Mouse (Mus musculus) liver, embryonic 13.5 days (tissue): Measurements from ENCODE around the gene Tgfbr3l. TPM values are rescaled to one million over a fixed set of nuclear protein-coding genes. Genes with fewer than 3 reads are reported as not detected.

Experiments used
- ATAC-seq: fragments of 200-750 bp; cut with Nextera tagmentation; 2 replicates; pipeline ENCODE4 v1.8.0; 2017; ENCODE audit warnings: low read depth, mild to moderate bottlenecking, moderate number of reproducible peaks, moderate library complexity
- DNase-seq: peaks from one replicate; pipeline ENCODE4 v3.0.0; 2022
- H3K27ac ChIP-seq: fragments of 300-500 bp; sonication (generic); 2 replicates; pipeline ENCODE4 v1.5.1; 2015; ENCODE audit warnings: moderate library complexity, mild to moderate bottlenecking, inconsistent platforms
- H3K27me3 ChIP-seq: fragments of 300-500 bp; sonication (generic); 2 replicates; pipeline ENCODE4 v1.6.1; 2015; ENCODE audit warnings: mild to moderate bottlenecking, inconsistent platforms
- H3K36me3 ChIP-seq: fragments of 300-500 bp; sonication (generic); 2 replicates; pipeline ENCODE4 v1.6.1; 2015; ENCODE audit warnings: mild to moderate bottlenecking, inconsistent platforms
- H3K4me1 ChIP-seq: fragments of 300-500 bp; sonication (generic); replicated peaks from 2 replicates; pipeline ENCODE4 v1.6.1; 2015; ENCODE audit warnings: inconsistent platforms
- H3K4me2 ChIP-seq: fragments of 300-500 bp; sonication (generic); 2 replicates; pipeline ENCODE4 v1.6.1; 2015; ENCODE audit warnings: inconsistent platforms, mild to moderate bottlenecking, moderate library complexity
- H3K4me3 ChIP-seq: fragments of 300-500 bp; sonication (generic); replicated peaks from 2 replicates; pipeline ENCODE4 v1.5.1; 2015; ENCODE audit warnings: mild to moderate bottlenecking, inconsistent platforms
- H3K9ac ChIP-seq: fragments of 300-500 bp; sonication (generic); 2 replicates; pipeline ENCODE4 v1.6.1; 2015; ENCODE audit warnings: mild to moderate bottlenecking, inconsistent platforms
- H3K9me3 ChIP-seq: fragments of 300-500 bp; sonication (generic); replicated peaks from 2 replicates; pipeline ENCODE4 v1.6.1; 2016; ENCODE audit warnings: inconsistent platforms
- WGBS: fragments of 180-500 bp; shearing (Covaris S2); methylation state at CpG from one replicate; pipeline ENCODE4 v1.1.7; 2015; ENCODE audit not compliant: insufficient replicate concordance; 5-methylcytosine and 5-hydroxymethylcytosine counted together
- polyA plus RNA-seq: library from polyadenylated mRNA; unstranded; fragments of >200 nt; fragmentation: Nextera tagmentation; extraction: Ambion mirVana; gene quantifications from 2 replicates; pipeline ENCODE4 v1.2.1, GENCODE M21; 2015

Tgfbr3l gene
- polyA plus RNA-seq, 1 experiment from 2014 or later = 0.61 TPM

DNA sequence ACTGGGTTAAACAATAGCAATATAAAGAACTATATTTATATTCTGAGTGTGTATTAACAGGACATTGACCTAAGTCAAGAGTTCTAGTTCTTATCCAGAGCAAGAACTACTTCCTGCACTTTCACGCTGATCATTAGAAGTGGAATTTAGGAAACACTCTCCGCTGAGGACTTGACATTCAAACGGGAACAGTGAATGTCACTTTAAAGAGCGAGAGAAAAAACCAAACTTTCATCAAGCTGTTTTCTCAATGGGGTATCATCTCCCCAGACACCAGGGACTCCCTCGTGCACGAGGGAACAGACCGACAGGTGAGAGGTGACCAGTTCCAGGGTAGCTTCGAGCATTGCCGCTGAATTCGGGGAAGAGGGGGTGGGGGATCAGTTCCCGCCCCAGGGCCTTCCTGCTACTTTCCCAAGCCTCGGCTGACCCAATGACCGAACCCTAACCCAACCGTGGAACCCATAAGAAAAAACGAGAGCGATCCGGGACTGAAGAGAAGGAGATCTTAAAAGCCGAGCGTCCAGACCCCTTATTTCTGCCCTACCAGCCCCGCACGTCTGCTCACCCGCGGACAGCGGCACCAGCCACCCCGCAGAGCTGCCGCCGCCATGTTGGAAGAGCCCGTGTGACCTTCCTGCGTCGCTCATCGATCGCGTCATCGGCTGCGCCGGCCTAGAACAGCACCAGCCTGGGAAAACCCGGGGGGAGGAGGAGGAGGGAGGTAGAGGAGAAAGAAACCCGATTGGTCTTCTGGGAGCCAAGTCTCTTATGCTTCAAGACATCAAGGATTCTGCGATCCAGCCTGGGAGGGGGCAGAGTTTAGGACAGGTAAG is 27.5 kb downstream of the Tgfbr3l start, which contains the start of gene Timm44:
Gene Timm44 (minus strand): TSS at position 639 of the 836 bp plus-strand sequence.
- ATAC-seq = peak; percentile 98
- peak; percentile 89 for DNase-seq
- WGBS = under 1% methylated on average over 39 of the region's 39 CpGs

GRCm38 (mm10) chr8:4276111-4276465 is 28.1 kb downstream of the Tgfbr3l start:
- DNase-seq = no peak
- no peaks in the 10 kb centered on the region for H3K27me3 ChIP-seq
- no peak; the same call in 1 of the 2 replicates for ATAC-seq
- H3K36me3 ChIP-seq = peaks cover 29% of the 10 kb centered on the region
- no peaks in the 10 kb centered on the region for H3K9me3 ChIP-seq
- H3K4me2 ChIP-seq = peak overlapping the region; percentile 70
- H3K4me3 ChIP-seq = peak overlapping the region; percentile 77
- peak overlapping the region; percentile 60 for H3K27ac ChIP-seq
- WGBS = 21% methylated on average over 9 of the region's 9 CpGs
- peaks cover 28% of the 10 kb centered on the region for H3K4me1 ChIP-seq
- peak overlapping the region; percentile 85 for H3K9ac ChIP-seq

More for the DNA sequence above, 27.5 kb downstream of the Tgfbr3l start, which contains the start of gene Timm44:
- peaks cover 28% of the 10 kb centered on the region for H3K4me1 ChIP-seq
- peak within 1 kb of the TSS; percentile 60 for H3K27ac ChIP-seq
- no peaks in the 10 kb centered on the region for H3K27me3 ChIP-seq
- H3K4me3 ChIP-seq = peak within 1 kb of the TSS; percentile 77
- peaks cover 33% of the 10 kb centered on the region for H3K36me3 ChIP-seq
- H3K9ac ChIP-seq = peak within 1 kb of the TSS; percentile 85
- H3K9me3 ChIP-seq = no peaks in the 10 kb centered on the region
- H3K4me2 ChIP-seq = peak within 1 kb of the TSS; percentile 70

GRCm38 (mm10) chr8:4292738-4293137 is 44.7 kb downstream of the Tgfbr3l start:
- Histone ChIP-seq H3K9ac (no peak overlapping the region), H3K4me1 (0 out of 2 replicates have a peak, but pooled peaks cover 3% of the 10 kb centered on the region), H3K27ac (no peak overlapping the region), H3K27me3 (no peaks in the 10 kb centered on the region), H3K9me3 (no peaks in the 10 kb centered on the region), H3K4me3 (no peak overlapping the region), H3K4me2 (no peak overlapping the region), H3K36me3 (peaks cover 97% of the 10 kb centered on the region)
- ATAC-seq (no peak), DNase-seq (no peak)
- 80% methylated on average over 5 of the region's 5 CpGs for whole genome bisulfite sequencing

GRCm38 (mm10) chr8:4297822-4298221 is 49.8 kb downstream of the Tgfbr3l start:
- Histone ChIP-seq H3K27ac (no peak overlapping the region), H3K27me3 (no peaks in the 10 kb centered on the region), H3K4me2 (no peak overlapping the region), H3K4me1 (no peaks in the 10 kb centered on the region), H3K36me3 (peaks cover 96% of the 10 kb centered on the region), H3K9me3 (no peaks in the 10 kb centered on the region), H3K4me3 (no peak overlapping the region), H3K9ac (no peak overlapping the region)
- DNase-seq (no peak), ATAC-seq (no peak)
- 67% methylated on average over 4 of the region's 4 CpGs for WGBS

Other genes starting within 250 kb of the Tgfbr3l start
- gene Cd209f, start 142.4 kb upstream of the Tgfbr3l start, polyA plus RNA-seq = 0.31 and 0.35 TPM in 2 replicates
- not detected in 2 replicates for gene Cd209g, start 114.1 kb upstream of the Tgfbr3l start, polyA plus RNA-seq
- 5.6 and 6.3 TPM in 2 replicates for gene Evi5l, start 81.6 kb upstream of the Tgfbr3l start, polyA plus RNA-seq
- 0.24 and 0.46 TPM in 2 replicates for gene Prr36, start 30.8 kb upstream of the Tgfbr3l start, polyA plus RNA-seq
- 0.09 and 0.13 TPM in 2 replicates for gene Lrrc8e, start 21.4 kb upstream of the Tgfbr3l start, polyA plus RNA-seq
- gene Map2k7, start 9.5 kb upstream of the Tgfbr3l start, polyA plus RNA-seq = 10.6 and 11.2 TPM in 2 replicates
- 0.19 and 0.23 TPM in 2 replicates for gene Gm49320, start 9.3 kb upstream of the Tgfbr3l start, polyA plus RNA-seq
- 19.7 and 20.3 TPM in 2 replicates for gene Snapc2, start 4.9 kb downstream of the Tgfbr3l start, polyA plus RNA-seq
- 3.0 TPM in 2 replicates for gene Ctxn1, start 11.1 kb downstream of the Tgfbr3l start, polyA plus RNA-seq
- 38.1 and 44.1 TPM in 2 replicates for gene Timm44, start 27.7 kb downstream of the Tgfbr3l start, polyA plus RNA-seq
- gene Ccl25, start 77.0 kb downstream of the Tgfbr3l start, polyA plus RNA-seq = 8.9 and 9.2 TPM in 2 replicates
- gene Elavl1, start 77.2 kb downstream of the Tgfbr3l start, polyA plus RNA-seq = 144 and 179 TPM in 2 replicates
- gene Cers4, start 244.8 kb downstream of the Tgfbr3l start, polyA plus RNA-seq = 1.9 and 2.1 TPM in 2 replicates